Mouse (Mus musculus) spleen, adult 2 months (tissue): ENCODE data around the gene Ppp1r21. TPM values are rescaled to one million over a fixed set of nuclear protein-coding genes. Genes with fewer than 3 reads are reported as not detected.

Source experiments
- DNase-seq, 2 experiments: peaks; one replicate each; pipeline versions ENCODE4 v3.0.0 to v3.0.0-alpha.2; 2012 to 2021; ENCODE audit warnings: low spot score in 2 of 2, low read depth in 1 of 2
- H3K27ac ChIP-seq: fragments of 200-500 bp; 2 replicates; pipeline ENCODE4 v1.5.1; 2012; ENCODE audit warnings: low read length, inconsistent platforms; ENCODE audit not compliant: insufficient read depth
- H3K27me3 ChIP-seq: fragments of 200-500 bp; 2 replicates; pipeline ENCODE4 v1.6.1; 2012; ENCODE audit warnings: mild to moderate bottlenecking, moderate library complexity, low read length, inconsistent platforms; ENCODE audit not compliant: control insufficient read depth, insufficient read depth
- H3K36me3 ChIP-seq: fragments of 200-500 bp; 2 replicates; pipeline ENCODE4 v1.6.1; 2012; ENCODE audit warnings: mild to moderate bottlenecking, low read length, inconsistent platforms; ENCODE audit not compliant: control insufficient read depth, insufficient read depth
- H3K4me1 ChIP-seq: fragments of 200-500 bp; 2 replicates; pipeline ENCODE4 v1.6.1; 2011; ENCODE audit warnings: inconsistent platforms; ENCODE audit not compliant: control insufficient read depth, insufficient read depth, insufficient read length
- H3K4me3 ChIP-seq: fragments of 200-500 bp; 2 replicates; pipeline ENCODE4 v1.5.1; 2011; ENCODE audit warnings: mild to moderate bottlenecking, inconsistent platforms; ENCODE audit not compliant: insufficient read depth, insufficient read length; ENCODE audit errors: extremely low read depth
- CTCF ChIP-seq: fragments of 200-500 bp; IDR thresholded peaks from 2 replicates; pipeline ENCODE4 v1.5.1; 2011; ENCODE audit warnings: mild to moderate bottlenecking, inconsistent platforms; ENCODE audit not compliant: insufficient read depth, insufficient read length, insufficient replicate concordance; ENCODE audit errors: extremely low read depth
- POLR2A ChIP-seq: fragments of 200-500 bp; IDR thresholded peaks from 2 replicates; pipeline ENCODE4 v1.6.1; 2011; ENCODE audit warnings: low read depth, low read length, inconsistent platforms
- WGBS: fragments of 180-500 bp; shearing (Covaris S2); methylation state at CpG from one replicate; pipeline ENCODE4 v1.1.7; 2018; 5-methylcytosine and 5-hydroxymethylcytosine counted together
- polyA plus RNA-seq: library from polyadenylated mRNA; depleted of rRNA; stranded (reverse); fragments of >200 nt; gene quantifications from 2 replicates; pipeline ENCODE4 v1.2.3, GENCODE M21; 2012

Gene Ppp1r21
- polyA plus RNA-seq, 1 experiment = 28.5 TPM

DNA sequence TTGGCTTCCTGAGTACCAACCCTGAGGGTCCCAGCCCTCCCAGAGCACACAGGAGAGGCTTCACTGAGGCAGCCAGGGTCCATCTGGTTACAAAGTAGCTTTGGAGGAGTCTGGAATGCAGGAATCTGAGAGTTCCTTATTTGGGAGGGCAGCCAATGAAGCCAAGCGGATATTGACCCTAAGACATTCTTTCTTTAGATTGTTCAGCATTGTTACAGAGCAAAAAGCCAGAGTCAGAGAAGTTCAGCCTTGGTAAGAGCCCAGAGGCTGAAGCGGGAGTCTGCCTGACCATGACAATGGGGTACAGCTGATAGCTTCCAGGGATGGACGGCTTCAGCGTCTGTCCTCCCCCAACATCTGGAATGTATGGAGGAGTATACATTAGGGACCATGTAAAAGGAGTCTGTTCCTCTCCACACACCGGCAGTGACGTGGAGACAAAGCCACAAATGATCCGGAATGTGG is 96.5 kb downstream of the Ppp1r21 start:
- no peak for DNase-seq
- Histone ChIP-seq H3K4me1 (peaks cover under 1% of the 10 kb centered on the region; the same call in 1 of the 2 replicates), H3K27me3 (no peaks in the 10 kb centered on the region), H3K27ac (peak overlapping the region; percentile 19; the same call in 1 of the 2 replicates), H3K36me3 (no peaks in the 10 kb centered on the region), H3K4me3 (no peak overlapping the region; the same call in 1 of the 2 replicates)
- WGBS = 79% methylated on average over 7 of the region's 7 CpGs
- no peak for TF ChIP-seq CTCF
- no peak for TF ChIP-seq POLR2A

- TF ChIP-seq POLR2A = no peak
- no peak for TF ChIP-seq CTCF
- H3K4me3 ChIP-seq = peak overlapping the region; percentile 5; the same call in 1 of the 2 replicates
- H3K4me1 ChIP-seq = no peaks in the 10 kb centered on the region; the same call in 1 of the 2 replicates
- H3K27ac ChIP-seq = no peak overlapping the region
- H3K36me3 ChIP-seq = no peaks in the 10 kb centered on the region
- 88% methylated on average over 7 of the region's 7 CpGs for whole genome bisulfite sequencing
- DNase-seq = no peak
- no peaks in the 10 kb centered on the region for H3K27me3 ChIP-seq
Measured at GRCm38 (mm10) chr17:88627150-88627549, 97.2 kb downstream of the Ppp1r21 start.

GRCm38 (mm10) chr17:88628676-88629380 is 98.9 kb downstream of the Ppp1r21 start:
- WGBS = 69% methylated on average over 10 of the region's 10 CpGs
- Histone ChIP-seq H3K36me3 (no peaks in the 10 kb centered on the region), H3K4me3 (no peak overlapping the region), H3K27me3 (no peaks in the 10 kb centered on the region), H3K4me1 (no peaks in the 10 kb centered on the region), H3K27ac (no peak overlapping the region; the same call in 1 of the 2 replicates)
- TF ChIP-seq POLR2A (no peak), CTCF (no peak)
- DNase-seq = no peak

DNA sequence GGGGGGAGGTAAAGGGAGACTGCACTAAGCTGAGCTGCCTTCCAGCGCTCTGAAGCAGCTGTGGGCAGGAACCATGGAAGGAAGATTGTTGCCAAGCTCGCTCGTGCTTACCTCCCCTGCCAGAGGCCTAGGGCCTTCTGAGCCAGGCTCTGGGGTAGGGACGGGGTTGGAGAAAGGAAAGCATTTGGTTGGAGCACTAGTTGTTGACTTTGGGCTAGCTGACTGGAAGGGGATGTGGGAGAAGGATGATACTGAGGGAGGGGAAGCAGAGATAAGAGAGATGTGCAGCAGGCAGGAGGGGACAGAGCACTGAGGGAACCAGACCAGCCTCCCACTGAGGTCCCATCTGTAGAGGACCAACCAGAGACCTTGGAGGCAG is 99.5 kb downstream of the Ppp1r21 start:
- TF ChIP-seq CTCF = no peak
- TF ChIP-seq POLR2A = no peak
- DNase-seq = no peak
- no peak overlapping the region for H3K4me3 ChIP-seq
- no peaks in the 10 kb centered on the region for H3K4me1 ChIP-seq
- peak overlapping the region; percentile 19; the same call in 1 of the 2 replicates for H3K27ac ChIP-seq
- no peaks in the 10 kb centered on the region for H3K27me3 ChIP-seq
- no peaks in the 10 kb centered on the region for H3K36me3 ChIP-seq
- WGBS = 69% methylated on average over 4 of the region's 4 CpGs

- no peak overlapping the region for H3K4me3 ChIP-seq
- H3K4me1 ChIP-seq = no peaks in the 10 kb centered on the region
- H3K27ac ChIP-seq = peak overlapping the region; percentile 42; the same call in 1 of the 2 replicates
- no peaks in the 10 kb centered on the region for H3K36me3 ChIP-seq
- no peak for DNase-seq
- H3K27me3 ChIP-seq = no peaks in the 10 kb centered on the region
- 84% methylated on average over 11 of the region's 11 CpGs for WGBS
- no peak for TF ChIP-seq CTCF
- no peak for TF ChIP-seq POLR2A
Measured at GRCm38 (mm10) chr17:88629931-88630553, 100.1 kb downstream of the Ppp1r21 start.

- no peak for TF ChIP-seq POLR2A
- no peak for TF ChIP-seq CTCF
- H3K27ac ChIP-seq = peak overlapping the region; percentile 42; the same call in 1 of the 2 replicates
- no peak overlapping the region for H3K4me3 ChIP-seq
- H3K36me3 ChIP-seq = no peaks in the 10 kb centered on the region
- 86% methylated on average over 3 of the region's 3 CpGs for WGBS
- no peak for DNase-seq
- no peaks in the 10 kb centered on the region for H3K27me3 ChIP-seq
- H3K4me1 ChIP-seq = no peaks in the 10 kb centered on the region
Measured at GRCm38 (mm10) chr17:88630554-88630948, 100.6 kb downstream of the Ppp1r21 start.

- Histone ChIP-seq H3K27ac (no peak overlapping the region), H3K4me3 (no peak overlapping the region), H3K4me1 (no peaks in the 10 kb centered on the region), H3K36me3 (no peaks in the 10 kb centered on the region), H3K27me3 (no peaks in the 10 kb centered on the region)
- TF ChIP-seq CTCF (no peak), POLR2A (no peak)
- DNase-seq = no peak
- WGBS = 88% methylated on average over 3 of the region's 3 CpGs
Measured at GRCm38 (mm10) chr17:88632631-88633030, 102.7 kb downstream of the Ppp1r21 start.
